Comparison of ENCODE assay signal across 22 mouse cellular contexts in the genomic region with DNA sequence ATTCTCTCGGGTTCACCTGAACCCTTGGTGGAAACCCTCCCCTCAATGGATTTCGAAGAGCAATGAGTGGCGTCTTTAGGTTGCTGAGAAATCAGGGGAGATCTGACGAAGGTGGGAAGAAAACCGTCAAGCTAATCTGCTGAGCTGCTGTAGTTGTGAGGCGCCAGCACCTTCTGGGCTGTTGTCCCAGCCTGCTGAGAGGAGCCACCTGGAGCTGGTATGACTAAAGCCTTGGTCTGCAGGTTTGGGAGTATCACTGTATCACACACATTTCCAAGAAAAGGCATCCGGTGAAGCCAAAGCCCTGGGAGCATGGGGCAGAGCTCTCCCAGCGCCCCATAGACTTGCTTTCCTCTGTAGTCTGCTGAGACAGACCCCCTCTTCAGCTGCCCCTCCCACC. TPM values are rescaled to one million over a fixed set of nuclear protein-coding genes. Genes with fewer than 3 reads are reported as not detected.
DNase-seq lines count a peak whose midpoint lies in the region; ATAC-seq and TF ChIP-seq lines count a peak whose summit lies in the region.
"Had no signal": no experiment of that assay in that cellular context is flagged by ENCODE, and none has a peak within 500 bp of the region (broad histone marks: within the 10 kb centered on the region; RNA-seq: fewer than 3 reads in every experiment).

No protein-coding gene starts in this region.

- TF ChIP-seq CTCF in cerebellum, adult 2 months (IDR thresholded peaks at IDR 0.05; ENCODE audit: borderline replicate concordance, insufficient read depth, low read depth, low read length): no peak

- no peak for TF ChIP-seq POLR2A in cerebellum, adult 2 months (IDR thresholded peaks at IDR 0.05; ENCODE audit: borderline replicate concordance, insufficient read depth, low read length)

- no peaks in the 10 kb centered on the region for H3K27me3 ChIP-seq in cerebellum, adult 2 months (ENCODE audit: control insufficient read depth, insufficient read depth, low read length)
- H3K27me3 ChIP-seq: embryonic facial prominence, embryonic 15.5 days; Patski had no signal

- H3K4me1 ChIP-seq in cerebellum, adult 2 months (ENCODE audit: control insufficient read depth, insufficient read depth, low read length): peaks cover 34% of the 10 kb centered on the region

- WGBS in cerebellum, adult 2 months: 30% methylated on average over 8 of the region's 8 CpGs

- ATAC-seq in frontal cortex, adult (ENCODE audit: low TSS enrichment): peak; percentile 31; the same call in 1 of the 2 replicates
- no peak for ATAC-seq in erythroblast, adult 5-6 weeks (replicated peaks; ENCODE audit: low FRiP score, poor library complexity, severe bottlenecking)
- ATAC-seq: forebrain, embryonic 14.5 days; intestine, postnatal 0 days; Patski had no signal

- DNase-seq in frontal cortex, postnatal 25 days (ENCODE audit: low spot score in 2 of 2): no peak
- peak; percentile 40 to 46 for DNase-seq in kidney, postnatal 4 days
- DNase-seq in kidney, adult 8-10 months: no peak
- DNase-seq in cerebellum, adult 2 months: peak; percentile 76 to 86
- DNase-seq in cerebellum, postnatal 36 days: peak; percentile 69 to 71
- no peak for DNase-seq in layer of hippocampus, postnatal 25 days (ENCODE audit: extremely low spot score in 1 of 2, low spot score in 1 of 2)
- DNase-seq: B cell, adult 2 months; liver; lung, embryonic 14.5 days; midbrain, embryonic 14.5 days; thymus, postnatal 4 days had no signal

- H3K4me3 ChIP-seq in cerebellum, adult 2 months (replicated peaks; ENCODE audit: insufficient read depth, low read depth, low read length): no peak overlapping the region
- H3K4me3 ChIP-seq: embryonic facial prominence, embryonic 15.5 days had no signal

- H3K27ac ChIP-seq in cerebellum, adult 2 months (ENCODE audit: insufficient read depth, low read length): no peak overlapping the region
- H3K27ac ChIP-seq: embryonic facial prominence, embryonic 15.5 days; hindbrain, embryonic 14.5 days had no signal

RNA-seq across cellular contexts. Expression of a gene that starts 4.7 kb away (rescaled TPM):
- polyA plus RNA-seq in cerebellum, adult 2 months (2012; rRNA removed): 918 and 961 TPM in 2 replicates
- total RNA-seq in erythroblast, adult 5-6 weeks (2015; ENCODE audit: low replicate concordance): 111 and 119 TPM in 2 replicates
- 73.2 and 74.7 TPM in 2 replicates for total RNA-seq in erythroblast, adult 5-6 weeks (2017; ENCODE audit: low replicate concordance)
- 100 to 1,000 TPM; 401 to 447 TPM for total RNA-seq in layer of hippocampus, postnatal 25 days (2021)

RNA-seq across cellular contexts. Expression of a gene that starts 30.7 kb away (rescaled TPM):
- not detected in 2 replicates for polyA plus RNA-seq in cerebellum, adult 2 months (2012; rRNA removed)
- total RNA-seq in erythroblast, adult 5-6 weeks (2015; ENCODE audit: low replicate concordance): not detected in 2 replicates
- total RNA-seq in erythroblast, adult 5-6 weeks (2017; ENCODE audit: low replicate concordance): not detected in 2 replicates
- not detected for total RNA-seq in layer of hippocampus, postnatal 25 days (2021)
- total RNA-seq: granulocyte monocyte progenitor cell, adult 5-6 weeks had no signal
- polyA plus RNA-seq: cortical plate, adult 2 months; forebrain, embryonic 14.5 days; heart, embryonic 16.5 days; hindbrain, embryonic 14.5 days; intestine, postnatal 0 days; large intestine, adult 2 months; lung, embryonic 14.5 days; Patski had no signal

RNA-seq across cellular contexts. Expression of a gene that starts 49.6 kb away (rescaled TPM):
- 69.1 and 73.2 TPM in 2 replicates for polyA plus RNA-seq in cerebellum, adult 2 months (2012; rRNA removed)
- 11.1 and 22.4 TPM in 2 replicates for total RNA-seq in erythroblast, adult 5-6 weeks (2015; ENCODE audit: low replicate concordance)
- total RNA-seq in erythroblast, adult 5-6 weeks (2017; ENCODE audit: low replicate concordance): 9.5 and 10.9 TPM in 2 replicates
- total RNA-seq in layer of hippocampus, postnatal 25 days (2021): 100 to 1,000 TPM; 106 to 134 TPM

Comparison
In these comparisons a context has a peak if more than half of its experiments do, and no peak if none do; other contexts are left out.
1. DNase-seq: peak in kidney, postnatal 4 days (2 of 2), cerebellum, adult 2 months (2 of 2) and cerebellum, postnatal 36 days (2 of 2); none in frontal cortex, postnatal 25 days (0 of 2), kidney, adult 8-10 months (0 of 2) and layer of hippocampus, postnatal 25 days (0 of 2).
2. RNA of a gene that starts 49.6 kb away (total RNA-seq): 106 to 134 TPM in layer of hippocampus, postnatal 25 days; 9.5 to 22.4 TPM in erythroblast, adult 5-6 weeks; every median in the first group is over 4 times any median in the second.